Comparison of ENCODE assay signal across 8 mouse cellular contexts in the genomic region with DNA sequence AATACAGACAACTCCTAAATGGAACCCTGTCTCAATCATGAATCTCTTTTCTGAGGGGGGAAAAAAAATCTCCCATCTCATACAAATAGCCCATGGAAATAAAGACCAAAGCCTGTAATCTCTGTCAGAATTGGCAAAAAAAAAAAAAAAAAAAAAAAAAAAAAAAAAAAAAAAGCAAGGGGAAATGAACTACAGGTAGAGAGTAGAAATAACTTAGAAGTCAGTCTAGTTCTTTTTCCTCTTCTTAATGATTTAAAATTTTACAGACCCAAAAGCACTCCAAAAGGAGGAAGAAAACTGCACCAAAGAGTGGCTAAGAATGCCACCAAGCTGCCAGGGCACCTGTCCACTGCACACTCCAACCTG. TPM values are rescaled to one million over a fixed set of nuclear protein-coding genes. Genes with fewer than 3 reads are reported as not detected.
DNase-seq lines count a peak whose midpoint lies in the region; ATAC-seq and TF ChIP-seq lines count a peak whose summit lies in the region.

No protein-coding gene starts in this region.

- no peak for DNase-seq in kidney, postnatal 14 days
- DNase-seq in urinary bladder, adult 18-20 months (ENCODE audit: low spot score in 2 of 2), result no peak
- no peak for DNase-seq in urinary bladder, adult 2 months (ENCODE audit: low spot score)

- H3K27ac ChIP-seq in kidney, embryonic 15.5 days, result peak overlapping the region; percentile 73; the same call in 1 of the 2 replicates
- no peak overlapping the region for H3K27ac ChIP-seq in cortical plate, adult 2 months (ENCODE audit: insufficient read depth, low read length)
- H3K27ac ChIP-seq in hindbrain, embryonic 16.5 days (ENCODE audit: low read depth, low read length), result no peak overlapping the region
- no peak overlapping the region for H3K27ac ChIP-seq in midbrain, embryonic 16.5 days (ENCODE audit: low read length)

- H3K4me1 ChIP-seq in kidney, embryonic 15.5 days, result peaks cover 11% of the 10 kb centered on the region; the same call in 1 of the 2 replicates
- no peaks in the 10 kb centered on the region for H3K4me1 ChIP-seq in cortical plate, adult 2 months (ENCODE audit: control insufficient read depth, insufficient read depth, low read length)
- no peaks in the 10 kb centered on the region; the same call in 1 of the 2 replicates for H3K4me1 ChIP-seq in hindbrain, embryonic 16.5 days (ENCODE audit: control insufficient read depth, insufficient read depth, low read depth, low read length)
- H3K4me1 ChIP-seq in midbrain, embryonic 16.5 days (ENCODE audit: control insufficient read depth, insufficient read depth, low read length), result peaks cover 5% of the 10 kb centered on the region

- H3K9ac ChIP-seq in kidney, embryonic 15.5 days, result peak overlapping the region; percentile 71
- H3K9ac ChIP-seq in hindbrain, embryonic 16.5 days (ENCODE audit: low read depth, low read length), result peak overlapping the region; percentile 87
- H3K9ac ChIP-seq in midbrain, embryonic 16.5 days (ENCODE audit: low read depth, low read length), result peak overlapping the region; percentile 79

- no peak for ATAC-seq in kidney, embryonic 15.5 days (replicated peaks; ENCODE audit: low FRiP score)
- ATAC-seq in hindbrain, embryonic 16.5 days, result no peak
- no peak for ATAC-seq in midbrain, embryonic 16.5 days
- no peak for ATAC-seq in megakaryocyte-erythroid progenitor cell, adult 5-6 weeks (replicated peaks; ENCODE audit: low FRiP score, low TSS enrichment, poor library complexity, severe bottlenecking)

- TF ChIP-seq POLR2A in cortical plate, adult 2 months (IDR thresholded peaks at IDR 0.05; ENCODE audit: extremely low read depth, insufficient read depth, low read length), result no peak

- no peaks in the 10 kb centered on the region for H3K36me3 ChIP-seq in kidney, embryonic 15.5 days
- no peaks in the 10 kb centered on the region for H3K36me3 ChIP-seq in hindbrain, embryonic 16.5 days (ENCODE audit: control insufficient read depth, insufficient read depth, low read length)
- no peaks in the 10 kb centered on the region for H3K36me3 ChIP-seq in midbrain, embryonic 16.5 days (ENCODE audit: control insufficient read depth, insufficient read depth, low read length)

- H3K4me3 ChIP-seq in kidney, embryonic 15.5 days (replicated peaks), result peak overlapping the region; percentile 86
- peak overlapping the region; percentile 65 for H3K4me3 ChIP-seq in cortical plate, adult 2 months (ENCODE audit: insufficient read depth, low read length)
- peak overlapping the region; percentile 88 for H3K4me3 ChIP-seq in hindbrain, embryonic 16.5 days (ENCODE audit: low read length)
- peak overlapping the region; percentile 81 for H3K4me3 ChIP-seq in midbrain, embryonic 16.5 days (ENCODE audit: low read depth, low read length)

- H3K27me3 ChIP-seq in kidney, embryonic 15.5 days, result no peaks in the 10 kb centered on the region
- H3K27me3 ChIP-seq in hindbrain, embryonic 16.5 days (replicated peaks; ENCODE audit: control insufficient read depth, insufficient read depth, low read length), result no peaks in the 10 kb centered on the region
- no peaks in the 10 kb centered on the region for H3K27me3 ChIP-seq in midbrain, embryonic 16.5 days (ENCODE audit: control insufficient read depth, insufficient read depth, low read depth, low read length)

- H3K9me3 ChIP-seq in kidney, embryonic 15.5 days (replicated peaks), result no peaks in the 10 kb centered on the region
- no peaks in the 10 kb centered on the region for H3K9me3 ChIP-seq in hindbrain, embryonic 16.5 days (ENCODE audit: control insufficient read depth, low read length)
- H3K9me3 ChIP-seq in midbrain, embryonic 16.5 days (replicated peaks; ENCODE audit: control insufficient read depth, low read length, poor library complexity, severe bottlenecking), result no peaks in the 10 kb centered on the region

- H3K4me2 ChIP-seq in kidney, embryonic 15.5 days, result peak overlapping the region; percentile 99
- peak overlapping the region; percentile 93 for H3K4me2 ChIP-seq in hindbrain, embryonic 16.5 days (ENCODE audit: low read length)
- H3K4me2 ChIP-seq in midbrain, embryonic 16.5 days (ENCODE audit: low read length), result peak overlapping the region; percentile 84

- no peak for TF ChIP-seq CTCF in cortical plate, adult 2 months (IDR thresholded peaks at IDR 0.05; ENCODE audit: extremely low read depth, insufficient read depth, low read length)

RNA-seq across cellular contexts. Expression of a gene that starts 1.1 kb away (rescaled TPM):
- polyA plus RNA-seq in kidney, embryonic 15.5 days (2015; fragmentation: Nextera tagmentation; extraction: Ambion mirVana), result 6.1 and 7.0 TPM in 2 replicates
- 5.4 TPM in 2 replicates for polyA plus RNA-seq in cortical plate, adult 2 months (2012; rRNA removed)
- 3.6 and 3.9 TPM in 2 replicates for polyA plus RNA-seq in hindbrain, embryonic 16.5 days (2015; fragmentation: Nextera tagmentation; extraction: Ambion mirVana)
- polyA plus RNA-seq in midbrain, embryonic 16.5 days (2015; fragmentation: Nextera tagmentation; extraction: Ambion mirVana), result 2.6 and 2.7 TPM in 2 replicates
- total RNA-seq in megakaryocyte-erythroid progenitor cell, adult 5-6 weeks (2014; fragmentation: Nextera tagmentation), result 0.44 and 5.2 TPM in 2 replicates
- 0.80 and 1.4 TPM in 2 replicates for total RNA-seq in megakaryocyte-erythroid progenitor cell, adult 5-6 weeks (2017)
- 25.1 TPM in 2 replicates for polyA plus RNA-seq in urinary bladder, adult 2 months (2012; rRNA removed)
